Mouse (Mus musculus) spleen, adult 12 weeks (tissue): ENCODE measurements around the gene Dbf4.

Experiments
- DNase-seq: peaks from one replicate; pipeline ENCODE4 v3.0.0; 2022; ENCODE audit warnings: low spot score

The Dbf4 gene

DNA sequence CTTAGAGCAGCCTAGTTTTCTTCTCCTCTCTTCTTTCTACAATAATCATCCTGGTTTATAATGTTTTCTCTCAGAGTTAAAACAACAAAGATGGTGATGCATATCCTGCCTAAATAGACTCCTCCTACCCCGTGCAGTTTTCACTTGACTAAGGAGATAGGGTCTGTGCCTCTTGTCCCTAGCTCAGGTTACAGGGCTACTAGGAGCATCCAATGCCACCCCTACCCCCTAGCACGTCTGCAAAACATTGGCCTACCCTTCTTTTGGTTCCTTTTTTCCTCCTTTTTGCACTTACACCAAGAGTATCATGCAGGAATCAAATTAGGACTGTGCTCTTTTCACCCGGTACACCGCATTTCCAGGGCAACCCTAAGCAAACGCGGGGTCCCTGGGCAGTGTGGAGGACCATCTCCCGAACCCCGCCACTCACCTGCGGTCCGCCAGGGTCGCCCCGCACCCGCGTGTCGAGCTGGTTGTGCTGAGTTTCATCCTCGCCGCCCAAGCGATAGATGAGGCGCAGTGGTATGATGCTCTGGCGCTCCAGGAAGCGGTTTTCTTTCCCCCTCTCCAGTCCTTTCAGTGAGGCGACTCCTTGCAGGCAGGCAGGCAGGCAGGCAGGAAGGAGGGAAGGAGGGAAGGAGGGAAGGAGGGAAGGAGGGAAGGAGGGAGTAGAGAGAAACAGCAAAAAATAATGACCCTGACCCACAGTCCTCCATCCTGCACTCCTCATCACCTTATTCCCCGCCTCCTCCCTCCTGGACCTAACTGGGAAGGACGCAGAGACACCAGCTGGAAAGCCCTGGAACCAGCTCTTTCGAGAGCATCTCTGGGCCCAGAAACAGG, 55.5 kb downstream of the Dbf4 start:
- DNase-seq: no peak

DNA sequence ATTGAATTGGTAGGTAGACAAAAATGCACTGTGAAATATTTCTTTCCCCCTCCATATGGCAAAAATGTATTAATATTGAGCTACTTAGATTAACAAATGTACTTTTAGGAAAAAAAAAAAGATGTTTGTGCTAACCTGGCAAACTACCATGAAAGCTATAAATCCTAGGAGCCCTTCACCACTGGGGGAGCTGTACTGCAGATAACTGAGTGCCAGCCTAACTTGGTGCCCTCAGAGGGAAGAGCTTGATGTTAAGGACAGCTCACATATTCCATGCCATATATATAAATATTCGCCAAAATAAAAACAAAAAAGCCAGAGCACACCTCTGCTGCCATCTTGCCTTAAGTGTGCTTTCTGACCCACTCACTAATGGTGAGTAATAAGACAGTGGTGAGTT, 60.2 kb downstream of the Dbf4 start:
- no peak for DNase-seq

DNA sequence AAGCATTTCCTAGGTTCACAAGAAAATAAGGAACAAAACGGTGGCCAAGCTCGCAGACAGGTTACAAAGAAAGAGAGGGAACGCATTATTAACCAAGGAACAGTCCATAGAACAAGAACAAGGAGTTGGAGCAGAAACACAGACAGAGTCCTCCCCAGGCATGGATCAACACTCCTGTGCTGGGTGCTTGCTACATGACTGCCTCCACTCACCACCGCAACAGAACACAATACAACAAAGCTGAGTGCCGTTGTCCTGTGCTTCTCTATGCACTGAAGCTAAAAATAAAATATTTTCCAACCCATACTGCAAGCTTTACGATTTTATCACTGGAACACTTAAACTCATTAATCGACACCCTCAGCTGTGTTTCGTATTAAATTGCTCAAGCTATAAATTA, 64.8 kb downstream of the Dbf4 start:
- DNase-seq: no peak

DNA sequence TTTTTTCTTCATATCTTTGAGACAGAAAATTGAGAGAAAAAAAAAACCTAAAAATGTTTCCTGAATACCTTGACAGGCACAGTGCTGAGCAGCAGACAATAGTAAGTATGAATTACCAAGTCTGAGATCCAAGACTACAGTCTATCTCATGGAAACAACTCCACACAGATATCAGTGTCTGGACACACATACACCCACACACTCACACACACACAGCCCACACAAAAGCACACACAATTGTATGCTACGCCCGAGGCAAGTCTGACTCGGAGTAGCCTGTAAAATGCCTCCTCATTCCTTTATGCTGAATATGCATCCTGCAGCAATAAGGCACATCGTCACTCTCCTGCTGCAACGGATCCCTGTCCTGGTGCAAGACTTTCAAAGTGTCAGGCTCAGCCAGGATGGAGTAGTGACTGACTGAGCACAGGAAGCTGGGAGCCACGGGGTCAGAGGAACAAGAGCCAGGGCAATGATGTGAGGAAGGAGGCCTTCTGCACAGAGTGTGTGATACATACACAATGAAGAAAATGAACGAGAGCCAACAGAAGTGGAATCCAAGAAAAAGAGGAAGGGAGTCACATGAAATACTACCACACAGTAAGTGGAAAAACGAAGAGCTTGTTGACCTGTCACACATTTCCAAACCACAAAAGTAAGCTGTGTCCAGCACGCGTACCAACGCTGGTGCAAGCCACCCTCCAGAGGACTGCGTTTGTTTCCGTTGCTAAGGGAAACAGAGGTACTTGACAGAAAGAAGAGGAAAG, 65.4 kb downstream of the Dbf4 start:
- no peak for DNase-seq

DNA sequence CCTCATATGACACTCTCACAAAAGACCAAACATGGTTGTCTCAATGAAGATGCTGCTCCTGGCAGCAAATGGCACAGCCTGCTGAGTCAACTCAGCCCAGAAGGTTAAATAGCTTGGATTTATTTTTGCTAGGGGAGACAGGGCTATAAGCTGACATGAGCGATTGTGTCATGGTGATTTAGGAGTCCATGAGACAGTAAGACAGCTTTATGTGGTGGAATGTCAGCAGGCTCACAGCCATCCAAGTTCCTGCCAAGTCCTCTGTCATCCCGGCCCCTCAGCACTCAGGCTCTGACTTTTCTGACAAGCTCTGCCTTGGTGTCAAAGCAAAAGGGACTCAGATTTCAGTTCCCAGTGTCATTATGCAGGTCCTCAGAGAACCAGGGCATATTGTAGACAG, 66.2 kb downstream of the Dbf4 start:
- no peak for DNase-seq

DNA sequence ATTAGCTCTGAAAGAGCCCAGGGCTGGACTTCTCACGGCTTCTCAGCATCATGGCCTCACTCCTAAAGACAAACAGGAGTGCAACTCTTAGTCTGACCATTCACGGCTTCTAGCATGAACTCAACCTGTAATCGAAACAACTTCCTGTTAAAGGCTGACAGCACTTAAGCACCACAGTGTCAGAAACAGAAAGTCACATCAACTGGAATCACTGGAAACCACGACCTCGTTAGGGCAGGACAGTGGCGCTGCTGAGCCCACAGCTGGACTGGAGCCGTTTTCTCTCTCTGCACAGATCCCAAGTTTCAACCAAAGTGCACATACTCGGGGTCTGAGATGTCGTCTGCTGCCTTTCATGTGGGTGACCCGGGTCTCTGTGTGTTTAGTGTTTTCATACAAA, 73.0 kb downstream of the Dbf4 start:
- DNase-seq: no peak
